Mouse (Mus musculus): Measurements from ENCODE around the gene Zfp663.

Gene Zfp663

DNA sequence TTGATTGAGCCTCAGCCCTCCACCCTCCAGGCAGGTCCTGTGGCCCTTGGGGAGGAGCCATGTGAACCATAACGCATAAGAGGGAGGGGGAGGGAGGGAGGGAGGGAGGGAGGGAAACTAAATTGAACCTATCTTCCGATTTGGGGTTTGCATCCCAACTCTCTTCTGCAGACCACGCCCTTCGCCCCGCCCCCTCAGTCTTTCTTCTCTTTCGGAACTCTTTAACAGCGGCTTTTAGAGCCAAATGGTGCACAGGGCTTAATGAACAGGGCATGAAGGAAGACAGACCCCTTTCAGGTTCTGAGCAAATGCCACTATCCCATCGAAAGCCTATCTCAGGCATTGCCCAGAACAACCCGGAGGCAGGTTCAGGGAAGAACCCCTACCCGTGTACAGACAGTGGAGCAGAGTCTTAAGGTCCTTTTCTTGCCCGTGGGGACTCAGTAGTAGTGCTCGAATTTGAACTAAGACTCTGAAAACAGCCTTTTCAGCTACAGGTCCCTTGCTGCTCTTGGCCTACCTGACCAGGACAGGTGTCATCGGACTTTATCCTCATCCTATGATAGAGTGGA, 575 bp downstream of the Zfp663 start:
- peak in 1 of 2 experiments; percentile 52 for DNase-seq

DNA sequence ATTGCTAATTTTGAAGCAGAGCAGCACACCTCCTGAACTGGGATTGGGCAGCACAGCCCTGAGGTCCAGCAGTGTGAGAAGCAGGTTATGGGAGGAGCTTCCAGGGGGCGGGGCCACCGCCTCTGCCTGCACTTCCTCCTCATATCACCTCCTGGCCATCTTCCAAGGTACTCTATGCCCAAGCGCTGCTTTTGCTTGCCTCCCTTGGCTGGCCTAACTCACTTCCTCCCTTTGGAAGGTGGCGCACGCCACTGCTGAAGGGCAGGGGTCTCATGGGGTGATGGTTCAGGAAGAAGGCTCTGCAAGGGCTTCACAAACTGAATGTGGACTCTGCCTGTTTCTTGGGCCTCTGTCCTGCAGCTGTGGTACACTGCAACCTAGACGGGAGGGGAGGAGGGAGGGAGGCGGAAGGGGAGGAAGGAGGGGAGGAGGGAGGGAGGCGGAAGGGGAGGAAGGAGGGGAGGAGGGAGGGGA, 1.4 kb downstream of the Zfp663 start:
- DNase-seq: peak; percentile 80 to 83

DNA sequence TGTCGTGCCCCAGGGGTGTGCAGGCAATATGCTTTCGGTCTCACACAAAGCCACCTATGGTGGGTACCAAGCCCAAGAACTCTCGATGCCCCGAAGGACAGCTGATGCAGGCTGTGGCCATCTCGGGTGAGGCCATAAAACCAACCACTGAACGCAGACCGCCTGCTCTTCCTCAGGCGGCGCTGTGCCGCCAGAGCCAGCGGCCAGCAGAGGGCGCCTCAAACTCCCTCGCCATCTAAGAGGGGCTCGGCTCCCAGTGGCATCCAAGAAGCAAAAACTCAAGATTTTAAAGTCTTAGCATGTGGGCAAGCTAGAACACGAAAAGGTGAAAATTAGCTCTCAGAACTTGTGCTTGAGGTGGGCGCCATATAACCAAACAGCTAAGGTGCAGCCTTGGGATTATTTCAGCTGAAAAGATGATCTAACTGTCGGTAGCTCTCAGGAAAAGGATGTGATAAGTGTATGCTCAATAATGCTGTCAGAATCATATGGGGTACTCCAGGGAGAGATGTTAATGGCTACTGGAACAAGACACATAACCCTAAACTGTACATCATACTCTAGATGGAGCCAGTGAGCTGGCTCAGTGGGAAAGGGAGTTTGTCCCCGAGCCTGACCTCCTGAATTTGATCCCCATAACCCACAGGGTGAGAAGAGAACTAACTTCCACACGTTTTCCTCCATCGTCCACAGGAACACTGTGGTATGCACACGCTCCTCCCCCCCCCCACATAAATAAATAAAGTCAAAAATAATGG, 4.0 kb downstream of the Zfp663 start:
- peak; percentile 29 to 81 for DNase-seq

GRCm38 (mm10) chr2:165363282-165363681, 5.2 kb downstream of the Zfp663 start:
- no peak for DNase-seq

- peak; percentile 52 to 78 for DNase-seq
Measured at GRCm38 (mm10) chr2:165360861-165361260, 7.7 kb downstream of the Zfp663 start.

GRCm38 (mm10) chr2:165351828-165352513, 16.6 kb downstream of the Zfp663 start:
- DNase-seq: no peak

- DNase-seq: peak; percentile 13 to 24
Measured at GRCm38 (mm10) chr2:165349466-165349865, 19.1 kb downstream of the Zfp663 start.

GRCm38 (mm10) chr2:165346180-165346579, 22.3 kb downstream of the Zfp663 start:
- no peak for DNase-seq

GRCm38 (mm10) chr2:165337191-165337590, 31.3 kb downstream of the Zfp663 start:
- DNase-seq: peak; percentile 76 to 92

DNA sequence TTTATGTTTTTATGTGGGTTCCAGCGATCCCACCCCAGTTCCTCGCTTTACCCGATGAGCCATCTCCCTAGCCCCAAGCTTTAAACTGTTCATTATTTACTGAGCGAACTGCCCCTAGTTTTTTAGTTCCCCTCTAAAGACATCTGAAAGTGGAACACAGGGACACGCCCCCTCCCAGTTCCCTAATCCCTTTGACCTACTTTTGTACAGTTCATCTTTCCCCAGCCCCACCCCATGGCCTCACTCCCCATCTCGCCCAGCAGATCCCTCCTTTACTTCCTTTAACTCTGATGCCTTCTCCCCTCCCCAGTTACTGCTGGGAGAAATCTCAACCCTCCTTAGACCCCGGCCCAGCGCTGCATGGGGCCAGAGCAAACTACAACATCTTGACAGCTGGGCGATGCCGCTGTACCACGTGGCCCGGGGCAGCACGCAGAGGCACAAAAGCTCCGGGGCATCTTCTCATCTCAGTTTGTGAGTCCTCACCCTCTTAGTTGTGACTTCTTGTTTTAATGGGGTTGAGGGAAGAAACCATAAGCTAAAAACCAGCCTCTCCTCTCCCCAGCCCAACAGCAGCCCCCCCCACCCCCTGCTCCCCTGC, 35.8 kb downstream of the Zfp663 start:
- peak in 1 of 2 experiments; percentile 27 for DNase-seq

- DNase-seq: no peak
Measured at GRCm38 (mm10) chr2:165329703-165330102, 38.8 kb downstream of the Zfp663 start.

DNA sequence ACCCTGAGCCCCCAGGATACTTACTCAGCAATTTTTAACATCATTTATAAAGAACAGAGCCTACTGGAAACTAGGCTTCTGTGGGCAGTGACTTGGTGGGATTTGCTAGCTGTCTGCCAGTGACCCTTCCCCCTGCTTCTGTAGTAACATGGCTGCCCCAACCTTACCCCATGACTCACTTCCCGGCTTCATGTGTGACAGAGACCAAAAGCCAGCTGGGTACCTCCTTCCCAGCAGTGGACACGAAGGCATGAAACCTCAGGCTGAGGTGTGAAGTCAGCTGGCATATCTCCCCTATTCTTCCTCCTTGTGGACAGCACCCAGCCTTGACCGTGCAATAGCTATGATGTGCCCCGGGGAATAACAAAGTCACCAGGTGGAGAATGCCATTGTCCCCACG, 39.8 kb downstream of the Zfp663 start:
- no peak for DNase-seq

GRCm38 (mm10) chr2:165327386-165327785, 41.1 kb downstream of the Zfp663 start:
- peak in 1 of 2 experiments; percentile 1 for DNase-seq

GRCm38 (mm10) chr2:165326304-165327190, 42.0 kb downstream of the Zfp663 start, which contains the start of gene Elmo2:
Elmo2 (minus strand) TSS chr2:165326479.
- peak; percentile 97 to 98 for DNase-seq

DNA sequence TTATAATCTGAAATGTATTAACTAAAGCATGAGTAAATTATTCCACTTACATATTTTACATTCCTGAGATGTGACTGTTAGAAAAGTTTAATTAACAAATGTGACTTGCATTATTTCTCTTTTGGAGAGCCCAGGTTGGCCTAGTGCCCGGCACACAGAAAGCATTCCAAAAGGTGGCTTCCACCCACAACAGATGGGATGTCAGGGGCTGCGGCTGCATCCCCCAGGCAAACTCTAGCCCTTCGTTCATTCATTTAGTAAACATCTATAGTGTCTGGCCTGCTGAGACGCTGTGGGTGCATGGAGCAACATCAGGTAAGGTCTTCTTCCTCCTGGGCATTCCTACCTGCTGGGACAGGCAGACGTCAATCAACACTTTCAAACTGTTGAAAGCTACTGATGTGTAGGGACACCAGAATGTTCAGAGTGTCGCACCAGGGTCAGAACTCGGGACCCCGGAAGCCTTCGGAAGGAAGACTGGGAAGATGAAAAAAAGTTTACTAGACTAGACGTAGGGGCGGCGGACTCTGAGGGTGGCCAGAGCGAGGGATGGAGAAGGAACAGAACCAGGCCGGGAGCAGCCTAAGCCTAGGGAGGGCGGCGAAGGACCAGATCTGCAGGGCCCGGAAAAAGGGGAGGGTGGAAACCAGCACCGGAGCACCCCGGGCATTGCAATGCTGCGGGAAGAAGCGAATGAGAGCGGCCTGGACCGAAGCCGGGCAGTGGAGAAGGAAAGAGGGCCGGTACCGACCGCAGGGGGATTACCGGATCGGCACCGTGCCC, 42.8 kb downstream of the Zfp663 start:
- DNase-seq: peak in 1 of 2 experiments; percentile 59

GRCm38 (mm10) chr2:165323928-165324327, 44.6 kb downstream of the Zfp663 start:
- DNase-seq: peak; percentile 38 to 47

DNA sequence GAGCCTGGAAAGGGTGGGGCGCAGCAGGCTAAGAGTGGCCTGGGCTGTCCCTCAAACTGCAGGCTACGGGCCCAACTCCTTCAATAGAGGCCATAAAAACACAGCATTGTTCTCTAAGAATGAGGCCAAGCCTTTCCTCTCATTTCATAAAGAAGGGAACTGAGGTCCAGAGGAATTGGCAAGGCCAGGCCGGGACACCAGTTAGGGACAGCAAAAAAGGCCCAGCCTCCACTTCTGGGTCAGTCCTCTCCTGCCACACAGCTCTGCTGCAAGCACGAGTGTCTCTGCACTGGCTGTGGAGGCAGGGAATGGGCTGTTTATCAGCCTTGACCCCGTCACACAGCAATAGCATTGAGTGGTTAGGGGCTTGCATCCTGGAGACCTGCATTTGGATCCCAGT, 45.0 kb downstream of the Zfp663 start:
- no peak for DNase-seq

GRCm38 (mm10) chr2:165321981-165322735, 46.4 kb downstream of the Zfp663 start:
- DNase-seq: no peak

- DNase-seq: no peak
Measured at GRCm38 (mm10) chr2:165321381-165321888, 47.1 kb downstream of the Zfp663 start.

- peak; percentile 50 to 51 for DNase-seq
Measured at GRCm38 (mm10) chr2:165320531-165321150, 47.9 kb downstream of the Zfp663 start.
